Mouse (Mus musculus) telencephalon, adult 2 months (tissue): ENCODE data around the gene Ppp1ca.

Experiments
- DNase-seq: peaks from one replicate; pipeline ENCODE4 v3.0.0-alpha.2; 2011; ENCODE audit warnings: low read depth, low spot score

Ppp1ca gene

DNA sequence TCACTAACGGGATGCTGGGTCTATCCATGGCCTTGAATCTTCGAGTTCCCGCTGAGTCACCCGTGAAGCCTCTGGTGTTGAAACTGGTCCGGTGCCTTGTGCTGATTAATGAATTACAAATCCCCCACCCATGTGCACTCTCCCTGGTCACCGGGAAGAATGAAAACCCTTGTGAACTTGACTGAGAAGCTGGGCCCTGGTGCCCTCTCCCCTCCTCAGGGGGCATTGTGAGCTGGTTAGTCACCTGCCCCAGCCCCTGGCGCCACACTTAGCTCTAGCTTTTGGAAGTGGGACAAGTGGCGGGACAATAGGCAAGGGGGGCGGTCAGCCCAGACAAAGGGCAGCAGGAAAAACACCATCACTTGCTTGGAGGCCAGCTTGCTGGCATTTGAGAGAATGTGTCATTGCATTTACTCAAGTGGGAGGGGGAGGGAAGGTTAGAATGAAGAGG lies 21.7 kb downstream of the Ppp1ca start:
- no peak for DNase-seq

DNA sequence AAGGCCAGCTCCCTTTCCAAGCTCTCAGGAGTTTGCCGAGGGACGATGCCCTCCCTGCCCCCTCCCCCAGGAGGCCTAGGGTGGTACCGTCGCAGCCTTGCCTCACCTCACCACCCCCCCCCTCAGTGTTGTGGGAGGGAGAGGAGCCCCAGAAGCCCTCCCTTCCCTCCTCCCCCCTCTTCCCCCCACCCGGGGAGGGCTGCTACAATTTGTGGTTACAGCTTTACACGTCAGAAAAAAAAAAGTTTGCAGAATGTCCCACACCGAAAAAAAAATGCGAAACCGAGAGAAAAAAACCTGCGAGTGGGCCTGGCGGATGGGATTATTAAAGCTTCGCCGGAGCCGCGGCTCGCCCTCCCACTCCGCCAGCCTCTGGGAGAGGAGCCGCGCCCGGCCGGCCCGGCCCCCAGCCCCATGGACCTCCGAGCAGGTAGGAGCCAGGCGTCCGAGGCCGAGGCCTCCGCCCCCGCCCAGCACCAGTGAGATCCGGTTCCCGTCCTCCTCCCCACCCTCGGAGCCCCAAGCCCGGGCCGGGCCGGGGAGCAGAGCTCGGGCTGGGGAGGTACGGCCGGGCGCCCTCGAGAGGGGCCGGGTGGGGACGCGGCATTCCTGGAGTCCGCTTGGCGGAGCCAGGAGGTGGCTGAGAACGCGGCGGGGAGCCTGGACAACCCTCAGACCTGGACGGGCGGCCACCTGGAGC lies 22.4 kb downstream of the Ppp1ca start, which contains the start of the genes Clcf1 and AC109138.7:
TSS of gene Clcf1 (plus strand) at position 168 of the 700 bp plus-strand sequence.
TSS of gene AC109138.7 (plus strand) at position 287 of the 700 bp plus-strand sequence.
- no peak for DNase-seq

- DNase-seq = no peak
These were observed 23.0 kb downstream of the Ppp1ca start for GRCm38 (mm10) chr19:4214771-4215450.

DNA sequence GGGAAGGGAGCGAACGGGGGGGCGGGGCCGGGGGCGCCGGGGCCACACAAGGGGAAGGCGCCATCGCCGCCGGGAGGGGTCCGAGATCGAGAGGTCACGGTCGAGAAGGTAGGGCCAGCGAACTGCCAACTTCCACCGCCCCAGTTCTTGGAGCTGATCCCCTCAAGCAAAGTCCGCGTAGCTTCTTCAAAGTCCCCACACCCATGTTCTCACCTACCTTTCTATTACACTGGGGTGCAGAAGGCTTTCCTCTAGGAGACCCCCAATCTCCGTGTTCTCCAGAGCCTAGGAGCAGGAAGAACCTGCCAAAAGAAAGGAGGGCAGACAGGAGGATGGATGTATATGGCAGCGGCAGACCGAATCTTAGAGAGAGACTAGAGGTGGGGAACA lies 23.6 kb downstream of the Ppp1ca start:
- no peak for DNase-seq

DNA sequence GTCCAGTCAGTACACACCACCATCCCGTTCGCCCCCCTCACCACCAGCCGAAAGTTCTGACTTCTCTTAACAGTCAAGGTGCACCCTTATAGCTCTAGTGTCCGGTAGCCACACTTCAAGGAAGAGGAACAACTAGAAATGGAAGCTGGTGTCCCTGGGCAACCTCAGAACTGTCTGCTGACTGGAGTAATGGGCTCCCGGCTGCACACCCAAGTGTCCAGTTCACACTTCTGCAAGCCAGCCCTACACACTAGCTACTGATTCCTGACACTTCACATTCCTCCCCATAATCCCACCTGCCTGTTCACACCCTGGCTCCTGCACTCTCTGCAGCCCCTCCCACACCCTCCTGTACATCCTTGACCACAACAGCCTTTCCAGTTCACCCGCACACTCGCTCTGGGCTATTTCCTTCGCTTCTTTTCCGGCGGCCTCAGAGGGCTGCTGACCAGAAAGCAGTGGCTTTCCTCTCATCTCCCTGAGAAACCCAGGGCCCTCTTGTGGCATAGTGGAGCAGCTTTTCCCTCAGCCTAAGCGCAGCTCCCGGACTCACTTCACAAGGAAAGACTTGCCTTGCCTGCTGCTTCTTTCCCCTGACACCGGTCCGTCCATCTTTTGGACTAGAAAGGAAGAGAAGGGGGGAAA lies 24.3 kb downstream of the Ppp1ca start:
- DNase-seq = no peak

- no peak for DNase-seq
These were observed 25.3 kb downstream of the Ppp1ca start for GRCm38 (mm10) chr19:4217140-4217539.

DNA sequence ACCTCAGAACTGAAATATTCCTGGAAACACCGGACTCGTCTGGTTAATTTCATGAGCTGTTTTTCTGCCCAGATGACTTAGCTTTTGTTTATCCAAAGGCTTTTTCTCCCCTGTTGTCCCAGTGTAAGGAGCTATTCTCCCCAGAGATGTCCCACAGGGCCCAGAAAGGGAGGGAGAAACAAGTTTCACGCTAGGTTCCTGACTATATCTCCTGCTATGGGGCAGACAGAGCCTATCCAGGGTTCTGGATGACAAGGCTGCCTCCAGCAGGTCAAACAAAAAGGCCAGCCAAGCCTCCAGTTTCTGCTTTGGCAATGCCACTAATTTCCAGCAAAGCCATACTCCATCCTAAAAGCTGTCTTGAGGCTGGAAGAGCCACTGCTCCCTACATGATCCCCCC lies 26.0 kb downstream of the Ppp1ca start:
- no peak for DNase-seq

DNA sequence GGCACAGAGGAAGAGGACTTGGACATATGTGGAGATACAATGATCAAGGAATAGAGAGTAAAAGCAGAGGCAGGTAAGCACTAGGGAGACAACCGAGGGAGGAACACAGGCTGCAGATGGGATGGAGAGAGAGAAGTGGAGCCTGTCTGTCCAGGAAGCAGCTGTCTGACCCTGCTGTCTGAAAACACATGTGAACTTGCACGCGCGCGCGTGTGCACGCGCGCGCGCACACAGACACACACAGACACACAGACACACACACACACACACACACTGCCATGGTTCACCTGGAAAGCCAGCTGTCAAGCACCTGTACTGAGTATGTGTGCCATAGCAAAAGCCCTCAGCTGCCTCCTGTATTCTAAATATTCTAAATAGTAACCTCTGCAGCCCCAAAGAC lies 26.4 kb downstream of the Ppp1ca start:
- DNase-seq = no peak

DNA sequence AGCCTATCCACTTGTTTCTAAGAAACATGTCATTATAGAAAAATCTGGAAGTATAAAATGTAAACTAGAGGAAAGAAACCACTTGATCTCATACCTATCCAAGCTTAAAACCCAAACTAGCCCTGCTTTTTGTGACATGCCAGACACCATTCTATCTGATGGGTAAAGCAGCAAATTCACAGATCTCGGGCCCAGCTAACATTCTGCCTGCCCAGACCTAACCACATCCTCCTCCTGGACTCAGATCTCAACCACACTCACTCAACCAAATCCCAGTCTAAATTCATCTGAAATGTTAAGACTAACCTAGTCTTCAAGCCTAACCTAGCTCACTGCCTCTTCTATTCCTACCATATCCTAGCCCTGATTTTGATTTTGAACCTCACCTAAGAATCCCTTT lies 26.9 kb downstream of the Ppp1ca start:
- DNase-seq = no peak

GRCm38 (mm10) chr19:4219943-4220342 lies 28.1 kb downstream of the Ppp1ca start:
- no peak for DNase-seq

DNA sequence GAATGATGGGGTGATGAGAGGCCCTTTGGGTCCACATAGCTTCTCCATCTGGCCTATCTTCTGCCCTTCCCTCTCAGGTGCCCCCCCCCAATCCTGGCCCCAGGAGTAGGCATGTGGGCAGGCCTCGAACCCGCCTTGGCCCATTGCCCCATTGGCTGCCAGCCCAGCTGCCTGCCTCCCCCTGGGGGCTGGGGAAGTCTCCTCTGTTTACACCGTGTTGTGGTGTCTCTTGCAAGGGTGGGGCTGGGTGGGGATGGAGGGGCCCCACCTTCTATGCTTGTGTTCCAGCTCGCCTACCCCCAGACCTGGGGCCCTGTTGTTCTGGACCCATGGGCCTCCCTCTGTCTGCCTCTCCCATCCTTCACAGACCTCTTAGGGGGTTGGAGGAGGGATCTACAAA lies 28.6 kb downstream of the Ppp1ca start:
- DNase-seq = no peak

GRCm38 (mm10) chr19:4220957-4221743 lies 29.3 kb downstream of the Ppp1ca start:
- DNase-seq = no peak

DNA sequence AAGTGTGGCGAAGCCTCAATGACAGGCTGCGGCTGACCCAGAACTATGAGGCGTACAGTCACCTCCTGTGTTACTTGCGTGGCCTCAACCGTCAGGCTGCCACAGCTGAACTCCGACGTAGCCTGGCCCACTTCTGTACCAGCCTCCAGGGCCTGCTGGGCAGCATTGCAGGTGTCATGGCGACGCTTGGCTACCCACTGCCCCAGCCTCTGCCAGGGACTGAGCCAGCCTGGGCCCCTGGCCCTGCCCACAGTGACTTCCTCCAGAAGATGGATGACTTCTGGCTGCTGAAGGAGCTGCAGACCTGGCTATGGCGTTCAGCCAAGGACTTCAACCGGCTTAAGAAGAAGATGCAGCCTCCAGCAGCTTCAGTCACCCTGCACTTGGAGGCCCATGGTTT lies 30.3 kb downstream of the Ppp1ca start:
- DNase-seq = no peak

- DNase-seq = no peak
These were observed 34.9 kb downstream of the Ppp1ca start for GRCm38 (mm10) chr19:4226779-4227178.

GRCm38 (mm10) chr19:4227446-4227845 lies 35.6 kb downstream of the Ppp1ca start:
- no peak for DNase-seq

GRCm38 (mm10) chr19:4227894-4228678 lies 36.2 kb downstream of the Ppp1ca start:
- DNase-seq = no peak

GRCm38 (mm10) chr19:4228891-4229290 lies 37.0 kb downstream of the Ppp1ca start:
- DNase-seq = no peak

- DNase-seq = no peak
These were observed 37.7 kb downstream of the Ppp1ca start for GRCm38 (mm10) chr19:4229451-4230076.

DNA sequence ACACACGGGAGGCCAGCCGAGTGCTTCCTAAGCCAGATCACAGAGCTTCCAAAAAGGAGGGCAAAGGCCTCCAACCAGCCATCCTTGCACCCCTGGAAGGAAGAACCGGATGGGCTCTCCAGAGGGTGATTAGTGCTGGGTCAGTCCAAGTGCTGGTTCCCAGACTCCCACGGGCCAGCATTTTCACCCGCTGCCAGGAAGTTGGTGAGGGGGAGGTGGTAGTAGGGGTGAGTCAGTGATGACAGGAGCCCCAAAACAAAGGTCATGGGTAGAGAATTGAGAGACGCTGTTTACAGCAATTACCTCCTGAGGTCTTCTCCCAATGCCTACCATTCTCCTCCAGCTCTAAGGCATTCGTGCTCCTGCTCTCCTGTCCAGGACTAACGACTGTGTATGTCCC lies 38.5 kb downstream of the Ppp1ca start:
- DNase-seq = no peak
